Mouse (Mus musculus) NIH3T3 (cell line): ENCODE data around the gene Onecut1.

Source experiments
- DNase-seq: peaks from one replicate; pipeline ENCODE4 v3.0.0-alpha.2; 2012; ENCODE audit warnings: low read depth

The Onecut1 gene

DNA sequence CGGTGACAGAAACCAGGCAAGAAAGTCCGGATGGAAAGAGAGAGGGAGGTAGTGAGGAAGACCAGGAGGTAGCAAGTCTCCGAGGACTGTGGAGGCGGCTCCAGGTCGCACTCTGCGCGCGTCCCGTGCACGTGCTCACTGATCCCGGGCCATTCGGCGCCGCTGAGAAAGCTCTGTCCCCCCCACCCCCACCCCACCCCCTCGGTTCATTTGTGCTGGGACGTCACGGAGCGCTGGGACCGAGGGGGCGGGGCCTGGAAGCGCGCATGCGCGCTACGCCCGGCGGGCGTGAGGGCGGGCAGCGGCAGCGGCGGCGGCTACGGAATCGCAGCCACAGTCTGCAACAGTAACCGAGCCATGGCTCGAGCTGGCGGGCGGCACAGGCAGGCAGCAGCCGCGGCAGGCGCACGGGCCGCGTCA is at the start of gene Onecut1:
TSS of gene Onecut1 (plus strand) at position 361 of the 420 bp plus-strand sequence.
- DNase-seq = no peak

DNA sequence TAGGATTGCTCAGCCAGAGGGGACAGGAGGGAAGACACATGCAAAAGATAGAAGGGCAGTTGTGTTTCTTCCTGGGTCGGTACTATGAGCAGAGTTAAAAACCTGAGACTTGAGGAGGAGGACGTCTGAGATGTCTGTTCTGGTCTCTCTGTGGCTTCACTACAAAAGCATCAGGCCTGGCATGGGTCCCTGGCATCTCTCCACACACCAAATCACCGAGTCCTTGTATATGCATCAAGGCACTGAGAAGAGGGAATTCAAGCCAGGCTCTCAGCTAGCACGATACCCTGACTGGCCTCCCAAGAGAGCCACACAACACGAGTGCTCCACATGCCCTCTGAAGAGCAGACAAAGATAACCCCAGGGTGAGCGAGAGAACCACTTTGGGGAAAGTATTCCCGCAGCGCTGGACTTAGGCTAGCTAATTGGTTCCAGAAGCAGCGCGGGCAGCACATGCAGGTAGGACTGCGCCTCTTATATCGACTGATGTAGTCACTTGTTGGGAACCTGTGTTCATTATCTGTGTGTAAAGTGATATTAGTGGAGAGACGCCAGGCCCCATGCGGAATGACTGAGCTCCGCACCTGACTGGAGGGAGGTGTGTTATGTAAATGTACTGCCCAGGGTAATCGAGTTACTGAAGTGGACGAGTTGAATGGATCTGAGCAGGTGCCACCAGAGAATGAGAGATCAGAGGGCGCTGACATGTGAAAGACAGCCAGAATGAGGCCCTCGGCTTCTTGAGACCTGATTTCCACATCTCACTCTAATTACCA is 41.8 kb upstream of the Onecut1 start:
- peak; percentile 2 for DNase-seq

DNA sequence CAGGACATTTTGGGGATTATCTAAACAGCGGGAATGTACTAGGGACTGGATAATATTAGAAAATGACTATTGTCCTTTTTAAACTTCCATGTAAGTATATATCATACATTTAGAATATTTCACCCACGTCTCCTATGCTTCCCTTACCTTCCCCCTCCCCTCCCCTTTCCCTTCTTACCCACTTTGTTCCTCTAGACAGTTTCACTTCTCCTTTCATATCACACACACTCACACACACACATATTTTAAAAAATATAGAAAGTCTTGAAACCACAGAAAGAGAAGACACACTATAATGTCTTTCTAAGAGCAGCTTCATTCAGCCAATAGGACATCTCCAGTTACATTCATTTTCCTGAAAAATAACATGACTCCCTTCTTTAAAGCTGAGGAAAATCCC is 36.6 kb upstream of the Onecut1 start:
- DNase-seq = no peak

DNA sequence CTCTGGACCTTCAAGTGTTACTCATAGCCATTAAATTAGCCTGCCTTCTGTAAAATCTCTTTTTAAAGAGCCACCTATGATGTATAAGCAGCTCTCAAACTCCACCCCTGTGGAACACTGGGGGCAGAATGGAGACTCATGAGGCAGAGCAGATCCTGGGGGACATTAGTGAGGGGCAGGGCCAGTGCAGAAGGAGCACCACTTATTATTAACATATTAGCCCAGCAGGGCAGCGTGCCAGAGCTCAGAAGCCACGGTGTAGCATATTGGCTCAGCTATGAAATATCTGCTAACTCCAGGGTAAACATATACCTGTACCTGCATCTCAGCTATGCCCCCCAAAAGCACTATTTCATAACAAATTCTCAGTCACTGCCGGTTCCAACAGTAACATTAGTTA is 32.5 kb upstream of the Onecut1 start:
- DNase-seq = no peak

DNA sequence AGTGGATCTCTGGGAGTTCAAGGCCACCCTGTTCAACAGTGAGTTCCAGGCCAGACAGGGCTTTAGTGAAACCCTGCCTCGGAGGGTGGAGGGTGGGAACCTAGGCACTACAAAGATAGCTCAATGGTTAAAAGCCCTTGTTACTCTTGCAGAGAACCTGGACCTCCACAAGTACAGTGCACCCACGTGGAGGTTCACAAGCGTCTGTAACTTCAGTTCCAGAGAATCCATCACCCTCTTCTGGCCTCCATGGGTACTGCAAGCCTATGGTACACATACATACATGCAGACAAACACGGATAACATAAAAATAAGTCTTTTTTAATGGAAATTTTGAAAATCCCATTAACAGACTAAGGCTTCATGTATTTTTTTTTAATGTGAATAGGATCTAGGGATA is 18.8 kb upstream of the Onecut1 start:
- DNase-seq = no peak

DNA sequence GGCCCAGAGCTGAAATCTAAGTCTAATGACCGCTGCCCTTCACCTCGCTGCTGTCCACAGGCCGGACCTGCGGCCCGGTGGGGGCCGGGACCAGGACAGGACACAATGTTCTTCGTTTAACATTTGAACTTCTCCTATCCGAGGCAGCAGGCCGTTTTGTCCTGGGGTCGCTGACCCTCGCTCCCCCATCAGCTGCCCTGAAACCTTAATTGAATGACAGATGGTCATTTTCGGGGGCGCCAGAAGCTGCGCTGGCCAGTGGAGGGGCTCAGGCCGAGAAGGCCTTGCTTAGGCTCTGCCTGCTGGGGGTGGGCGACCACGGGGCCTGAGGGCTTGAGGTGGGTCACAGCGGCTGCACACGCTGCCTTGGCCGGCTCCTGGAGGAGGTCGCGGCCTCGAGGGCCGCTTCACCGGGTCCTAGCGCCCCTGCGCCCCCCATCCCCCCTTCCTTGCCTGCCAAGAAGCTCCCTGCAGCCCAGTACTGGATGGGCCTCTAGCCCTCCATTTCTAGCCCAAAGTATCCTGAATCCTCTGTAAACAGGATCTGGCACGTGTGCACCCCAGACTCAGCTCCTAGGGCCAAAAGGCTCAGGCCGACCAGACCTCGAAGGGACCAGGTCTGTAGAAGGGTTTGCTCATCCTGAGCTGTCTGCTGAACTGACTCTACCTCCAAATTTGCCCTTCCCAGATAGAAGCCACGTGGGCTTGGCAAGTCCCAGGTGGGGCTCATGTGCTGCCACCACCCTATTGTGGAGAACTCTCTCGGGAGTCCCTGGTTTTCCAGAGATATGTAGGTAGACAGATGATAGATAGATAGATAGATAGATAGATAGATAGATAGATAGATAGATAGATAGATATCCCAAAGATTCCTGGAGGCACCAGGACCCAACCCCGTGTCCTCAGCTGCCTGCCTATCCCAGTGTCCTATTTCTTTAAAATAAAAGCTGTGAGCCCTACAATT is 14.6 kb upstream of the Onecut1 start:
- no peak for DNase-seq

- DNase-seq = no peak
Measured at GRCm38 (mm10) chr9:74848411-74849194, 13.1 kb upstream of the Onecut1 start.

DNA sequence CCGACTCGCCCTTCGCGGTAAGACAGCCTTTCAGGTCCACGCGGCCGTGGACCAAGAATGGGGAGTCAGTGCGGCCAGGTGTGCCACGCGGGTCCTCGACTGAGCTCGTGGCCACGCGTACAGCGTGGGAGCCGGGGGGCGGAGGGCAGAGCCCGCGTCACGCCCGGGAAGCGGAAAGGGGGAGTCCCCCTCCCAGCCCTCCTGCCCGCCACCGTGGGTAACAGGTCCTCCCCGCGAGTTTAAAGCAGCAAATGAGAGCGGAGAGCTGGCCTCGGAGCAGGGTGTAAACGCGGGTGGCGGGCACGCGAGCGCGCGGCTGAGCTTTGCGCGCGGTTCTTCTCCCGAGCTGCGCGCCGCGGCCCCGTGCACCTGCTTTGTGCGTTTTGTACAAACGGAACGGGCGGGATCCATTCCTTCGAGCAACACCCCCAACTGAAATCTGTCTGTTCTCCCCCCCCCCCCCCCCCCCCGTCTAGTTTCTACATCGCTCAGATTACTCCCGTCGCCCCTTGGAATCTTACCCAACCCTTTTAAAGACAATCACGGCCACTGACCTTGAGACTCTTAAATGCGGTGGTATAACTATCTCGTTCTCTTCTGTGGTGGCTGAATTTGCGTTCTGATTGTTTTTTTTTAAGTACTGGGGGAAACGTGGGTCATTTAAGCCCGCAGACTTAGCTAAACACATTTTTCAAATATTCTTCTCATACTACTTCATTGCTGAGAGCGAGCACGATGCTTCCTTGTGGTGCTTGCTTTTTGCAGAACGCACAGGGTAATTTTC is 12.3 kb upstream of the Onecut1 start:
- DNase-seq = no peak

DNA sequence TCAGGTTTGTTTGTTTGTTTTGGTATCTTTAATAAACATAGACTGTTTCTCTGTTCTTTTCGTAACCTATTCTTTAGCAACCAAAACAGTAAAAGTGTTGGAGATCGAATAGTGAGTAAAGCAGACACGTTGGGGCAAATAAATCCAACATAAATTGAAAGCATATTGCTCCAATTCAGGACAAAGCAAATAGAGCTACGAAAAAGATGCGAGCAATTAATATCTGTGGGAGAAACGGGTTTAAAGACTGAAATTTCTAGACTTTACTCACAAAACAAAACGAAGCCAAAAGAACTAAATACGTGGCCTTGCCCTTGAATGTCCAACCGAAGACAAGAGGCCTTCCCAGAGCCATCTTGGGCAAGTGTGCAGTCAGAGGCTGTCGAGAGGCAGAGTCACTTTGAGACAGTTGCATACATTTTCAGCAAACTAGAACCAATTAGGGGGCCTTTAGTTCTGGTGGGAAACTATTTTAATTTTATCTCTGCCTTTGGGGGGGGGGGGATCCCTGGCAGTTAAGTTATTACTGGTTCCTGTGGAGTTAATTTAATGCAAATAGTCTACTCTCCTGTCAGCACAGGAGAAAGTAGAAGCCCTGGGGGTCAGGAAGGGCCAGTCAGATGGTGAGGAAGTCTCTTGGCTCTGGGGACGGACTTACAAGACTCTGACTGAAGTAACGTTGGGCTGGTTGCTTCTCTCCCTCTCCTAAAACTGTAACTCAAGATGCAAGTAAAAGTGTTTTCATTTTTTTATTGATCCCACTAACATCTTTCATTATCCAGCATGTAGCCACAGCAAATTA is 11.5 kb upstream of the Onecut1 start:
- no peak for DNase-seq

DNA sequence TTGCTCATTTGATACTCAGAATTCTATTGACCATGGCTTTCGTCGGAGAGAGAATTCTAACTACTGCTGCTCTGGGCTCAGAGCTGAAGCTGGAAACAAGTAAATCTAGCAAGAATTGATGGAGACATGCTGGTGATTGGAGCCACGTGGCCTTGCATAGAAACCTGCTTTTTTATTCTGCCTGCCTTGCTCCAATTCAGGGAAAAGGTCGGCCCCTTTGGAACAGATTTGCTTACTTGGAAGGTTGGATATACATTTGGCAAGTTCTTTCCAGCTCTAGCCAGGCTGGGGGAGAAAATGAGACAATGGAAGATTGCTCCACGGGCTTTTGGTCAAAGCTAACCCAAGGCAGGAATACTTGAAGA is 11.0 kb upstream of the Onecut1 start:
- no peak for DNase-seq

GRCm38 (mm10) chr9:74851601-74852000 is 10.1 kb upstream of the Onecut1 start:
- no peak for DNase-seq

DNA sequence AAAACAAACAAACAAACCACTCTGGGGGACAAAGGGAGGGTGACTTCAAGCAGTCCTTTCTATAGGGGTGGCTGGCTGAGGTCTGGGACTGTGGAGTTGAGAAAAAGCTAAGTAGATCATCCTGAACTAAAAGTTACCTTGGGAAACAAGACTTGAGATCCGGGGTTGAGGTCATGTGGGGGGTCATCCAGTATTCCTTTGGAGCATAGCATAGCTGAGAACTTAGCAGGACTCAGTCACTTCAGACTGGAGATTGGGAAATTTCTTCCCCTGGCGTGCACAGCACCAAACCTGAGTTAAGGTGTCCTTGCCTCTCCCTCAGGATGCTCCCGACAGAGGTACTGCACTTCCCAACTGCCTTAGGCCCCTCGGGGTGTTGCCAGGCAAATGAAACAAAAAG is 9.4 kb upstream of the Onecut1 start:
- DNase-seq = no peak

GRCm38 (mm10) chr9:74853191-74854072 is 8.3 kb upstream of the Onecut1 start:
- no peak for DNase-seq

- DNase-seq = no peak
Measured at GRCm38 (mm10) chr9:74854073-74854591, 7.6 kb upstream of the Onecut1 start.

GRCm38 (mm10) chr9:74855446-74855845 is 6.3 kb upstream of the Onecut1 start:
- no peak for DNase-seq

DNA sequence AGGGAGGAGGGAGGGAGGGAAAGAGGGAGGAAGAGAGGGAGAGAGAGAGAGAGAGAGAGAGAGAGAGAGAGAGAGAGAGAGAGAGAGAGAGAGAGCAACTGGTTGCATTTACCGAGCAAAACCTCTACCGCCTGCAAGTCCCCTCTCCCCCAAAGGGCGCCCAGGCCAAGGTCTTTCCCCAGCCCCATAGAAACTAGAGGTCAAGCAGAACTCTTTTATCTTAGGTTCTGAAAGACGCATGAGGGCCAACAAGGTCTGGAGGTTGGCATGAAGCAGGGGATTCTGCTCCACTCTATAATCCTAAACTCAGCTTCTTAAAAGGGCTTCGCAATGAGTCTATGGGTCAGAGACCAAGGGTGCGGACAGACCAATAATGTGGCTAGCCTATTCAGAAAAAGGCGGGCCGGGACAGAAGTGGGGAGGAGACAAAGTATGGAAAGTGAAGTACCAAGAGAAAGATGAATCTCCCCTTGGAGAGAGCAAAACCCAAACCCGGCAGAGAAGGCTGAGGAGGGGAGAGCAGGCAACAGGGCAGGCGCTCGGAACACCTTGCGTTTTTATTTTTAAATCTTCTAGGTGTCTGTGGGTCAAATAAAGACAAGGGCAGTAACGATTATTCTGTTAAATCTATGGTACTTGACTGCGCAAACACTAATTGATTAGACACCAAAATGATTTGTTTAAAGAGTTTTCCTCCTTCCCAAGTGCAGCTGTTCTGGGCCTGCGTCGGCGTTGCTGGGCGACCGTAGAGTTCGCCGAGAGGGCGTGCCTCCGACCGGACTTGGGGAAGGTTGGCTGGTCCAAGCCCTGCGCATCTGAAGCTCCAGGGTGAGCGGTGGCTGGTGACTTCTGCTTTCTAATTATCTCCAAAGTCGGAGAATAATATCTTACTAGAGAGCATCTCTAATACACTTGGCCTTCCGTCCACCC is 4.9 kb upstream of the Onecut1 start:
- no peak for DNase-seq

DNA sequence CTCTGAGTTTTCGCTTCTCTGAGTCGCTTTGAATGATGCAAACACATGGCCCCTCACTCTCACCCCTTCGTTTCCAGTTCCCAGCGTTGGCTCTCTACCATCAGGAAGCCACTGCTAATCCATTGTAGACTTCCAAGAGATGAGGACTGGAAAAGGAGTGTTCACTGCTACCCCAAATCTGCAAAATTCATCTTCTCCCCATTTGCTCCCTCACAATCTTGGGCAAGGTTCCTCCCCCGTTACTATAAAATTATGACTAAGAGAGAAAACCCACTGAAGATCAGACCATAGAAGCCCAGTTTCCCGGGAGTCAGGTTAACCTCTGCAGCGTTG is 4.2 kb upstream of the Onecut1 start:
- DNase-seq = no peak

DNA sequence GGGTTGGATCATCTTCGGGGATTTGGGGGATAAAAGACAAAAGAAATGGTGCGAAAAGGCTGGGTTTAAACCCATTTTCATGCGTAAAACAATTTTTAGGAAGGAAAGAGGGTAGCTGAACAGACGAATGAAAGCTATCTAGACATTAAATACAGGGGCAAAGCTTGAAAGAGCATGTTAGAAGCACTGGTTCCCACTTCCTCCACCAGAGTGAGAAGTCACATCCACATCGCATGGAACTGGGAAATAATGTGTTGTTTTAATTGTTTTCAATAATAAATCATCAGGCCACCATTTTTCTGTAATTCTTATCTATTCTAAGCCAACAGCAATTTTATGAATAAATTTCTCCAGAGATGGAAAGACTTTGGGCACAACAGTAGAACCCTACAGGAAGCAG is 3.6 kb upstream of the Onecut1 start:
- no peak for DNase-seq
